Mouse (Mus musculus) ES-Bruce4 (cell line): ENCODE measurements at regions not wholly inside any gene's neighbourhood (a gene's known extent, or its start where the extent isn't known, plus 50 kb on each side); places are given as distances from the start of the nearest gene placed in this dataset.

Source experiments
- CTCF ChIP-seq: IDR thresholded peaks from one replicate; pipeline ENCODE4 v1.8.1; 2011; ENCODE audit warnings: low read depth, low read length
- POLR2A ChIP-seq: IDR thresholded peaks from one replicate; pipeline ENCODE4 v1.8.1; 2011; ENCODE audit warnings: low read length; ENCODE audit not compliant: insufficient read depth

GRCm38 (mm10) chr11:111568041-111568440 lies 502.1 kb downstream of the Kcnj2 start:
- TF ChIP-seq CTCF (no peak), POLR2A (no peak)
